Mouse (Mus musculus) C2C12 (cell line): ENCODE data around the gene Ttf2.

ENCODE experiments used
- CEBPB ChIP-seq: IDR thresholded peaks from one replicate; pipeline ENCODE4 v1.6.1; 2011; ENCODE audit warnings: low read depth, mild to moderate bottlenecking, control low read depth, moderate library complexity
- CTCF ChIP-seq: IDR thresholded peaks from one replicate; pipeline ENCODE4 v1.5.1; 2011; ENCODE audit not compliant: control insufficient read depth, insufficient read depth, insufficient read length
- FOSL1 ChIP-seq: IDR thresholded peaks from one replicate; pipeline ENCODE4 v1.8.0; 2011; ENCODE audit warnings: mild to moderate bottlenecking, low read length; ENCODE audit not compliant: poor library complexity, insufficient read depth, severe bottlenecking
- MAX ChIP-seq: IDR thresholded peaks from one replicate; pipeline ENCODE4 v1.6.1; 2011; ENCODE audit warnings: mild to moderate bottlenecking, control low read depth
- MYOD1 ChIP-seq: IDR thresholded peaks from one replicate; pipeline ENCODE4 v1.6.1; 2011; ENCODE audit warnings: low read depth; ENCODE audit not compliant: control insufficient read depth, insufficient read length
- MYOG ChIP-seq: IDR thresholded peaks from one replicate; pipeline ENCODE4 v1.6.1; 2011; ENCODE audit not compliant: control insufficient read depth, insufficient read length; ENCODE audit errors: extremely low read depth
- USF1 ChIP-seq: IDR thresholded peaks from one replicate; pipeline ENCODE4 v1.6.1; 2011; ENCODE audit warnings: low read depth, mild to moderate bottlenecking, control low read depth, moderate library complexity

DNA sequence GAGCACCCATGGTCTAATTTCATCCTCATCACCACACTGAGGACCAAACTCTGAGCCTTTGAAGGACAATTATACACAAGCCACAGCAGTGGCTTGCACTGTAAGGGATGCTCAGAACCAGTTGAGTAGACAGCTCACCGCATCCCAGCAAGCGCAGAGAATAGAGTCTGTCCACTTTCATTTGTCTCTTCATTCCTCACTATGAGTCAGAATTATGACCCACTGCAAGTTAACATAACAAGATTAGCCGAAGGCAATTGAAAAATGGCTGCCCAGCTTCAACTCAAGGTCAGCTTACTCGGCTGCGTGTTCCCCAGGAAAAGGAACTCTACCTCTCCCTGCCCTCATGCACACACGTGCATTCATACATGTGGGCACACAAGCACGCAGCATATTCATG is 46.6 kb upstream of the Ttf2 start:
- TF ChIP-seq CTCF: no peak
- TF ChIP-seq USF1: no peak
- TF ChIP-seq MAX: no peak
- TF ChIP-seq CEBPB: no peak
- TF ChIP-seq MYOD1: no peak
- TF ChIP-seq MYOG: no peak
- no peak for TF ChIP-seq FOSL1
